Mouse (Mus musculus): Measurements from ENCODE around the gene Ahnak2.

- no peak for TF ChIP-seq CTCF (IDR thresholded peaks at IDR 0.05; ENCODE audit: extremely low read depth, insufficient read depth, low read length)
- TF ChIP-seq POLR2A (IDR thresholded peaks at IDR 0.05; ENCODE audit: extremely low read depth, insufficient read depth, low read length) = no peak
These were observed 34.3 kb downstream of the Ahnak2 start for GRCm38 (mm10) chr12:112768166-112768565.

Measured in cortical plate, adult 2 months (tissue).